Mouse (Mus musculus) megakaryocyte, embryonic 14.5 days (primary cell): ENCODE measurements around the gene Etv3. TPM values are rescaled to one million over a fixed set of nuclear protein-coding genes. Genes with fewer than 3 reads are reported as not detected.
"Not testable (repeated sequence)": the region's sequence is repeated elsewhere in the genome, so short reads cannot be mapped to it uniquely, and the experiment has no call there.

Experiments
- H3K27me3 ChIP-seq: replicated peaks from 2 replicates; pipeline ENCODE3; 2012; ENCODE audit warnings: inconsistent platforms
- H3K36me3 ChIP-seq: replicated peaks from 2 replicates; pipeline ENCODE3; 2012; ENCODE audit warnings: low read length, inconsistent platforms, mixed read lengths
- H3K4me1 ChIP-seq: 2 replicates; pipeline ENCODE4 v1.6.1; 2012; ENCODE audit warnings: inconsistent platforms
- H3K4me3 ChIP-seq: replicated peaks from 2 replicates; pipeline ENCODE3; 2012; ENCODE audit warnings: moderate library complexity, mild to moderate bottlenecking, inconsistent platforms
- H3K9me3 ChIP-seq: 2 replicates; pipeline ENCODE4 v1.6.1; 2012; ENCODE audit warnings: inconsistent platforms
- FLI1 ChIP-seq: IDR thresholded peaks from 2 replicates; pipeline ENCODE4 v1.6.1; 2012; ENCODE audit warnings: low read length, inconsistent platforms, mixed read lengths
- GATA1 ChIP-seq: IDR thresholded peaks from 3 replicates; pipeline ENCODE4 v1.6.1; 2012; ENCODE audit warnings: mixed read lengths, low read length, inconsistent platforms, borderline replicate concordance
- polyA plus RNA-seq: library from polyadenylated mRNA; stranded (reverse); fragments of >175 nt; gene quantifications from 2 replicates; pipeline ENCODE4 v1.2.3, GENCODE M21; 2012; ENCODE audit warnings: low replicate concordance; ENCODE audit not compliant: insufficient read depth

Etv3 gene
- polyA plus RNA-seq, result 4.5 and 6.6 TPM in 2 replicates

- H3K36me3 ChIP-seq, result peaks cover 31% of the 10 kb centered on the region
- no peaks in the 10 kb centered on the region for H3K9me3 ChIP-seq
- H3K27me3 ChIP-seq, result no peaks in the 10 kb centered on the region
- TF ChIP-seq GATA1 (no peak), FLI1 (no peak)
- H3K4me3 ChIP-seq, result peak within 1 kb of the TSS; percentile 99
- peaks cover 71% of the 10 kb centered on the region for H3K4me1 ChIP-seq
Observed at GRCm38 (mm10) chr3:87525043-87525836, at the start of gene Etv3. Gene Etv3, plus strand, starts transcription at chr3:87525407.

- not testable (repeated sequence) for H3K4me3 ChIP-seq, H3K4me1 ChIP-seq, H3K9me3 ChIP-seq, H3K36me3 ChIP-seq, H3K27me3 ChIP-seq
Observed at GRCm38 (mm10) chr3:87477948-87478347, 47.3 kb upstream of the Etv3 start.

- H3K27me3 ChIP-seq, H3K4me3 ChIP-seq, H3K4me1 ChIP-seq, H3K9me3 ChIP-seq, H3K36me3 ChIP-seq: not testable (repeated sequence)
Observed at GRCm38 (mm10) chr3:87478596-87478995, 46.6 kb upstream of the Etv3 start.

- not testable (repeated sequence) for H3K4me3 ChIP-seq, H3K4me1 ChIP-seq, H3K27me3 ChIP-seq, H3K9me3 ChIP-seq, H3K36me3 ChIP-seq
Observed at GRCm38 (mm10) chr3:87479230-87479629, 46.0 kb upstream of the Etv3 start.

- no peak for TF ChIP-seq FLI1
- TF ChIP-seq GATA1, result no peak
- Histone ChIP-seq H3K27me3 (no peaks in the 10 kb centered on the region), H3K4me1 (no peaks in the 10 kb centered on the region), H3K36me3 (no peaks in the 10 kb centered on the region), H3K4me3 (no peak overlapping the region), H3K9me3 (no peaks in the 10 kb centered on the region)
Observed at GRCm38 (mm10) chr3:87487392-87487791, 37.8 kb upstream of the Etv3 start.

- H3K9me3 ChIP-seq, result no peaks in the 10 kb centered on the region
- no peaks in the 10 kb centered on the region for H3K36me3 ChIP-seq
- H3K4me3 ChIP-seq, result no peak overlapping the region
- TF ChIP-seq FLI1 (no peak), GATA1 (no peak)
- no peaks in the 10 kb centered on the region for H3K4me1 ChIP-seq
- H3K27me3 ChIP-seq, result no peaks in the 10 kb centered on the region
Observed at GRCm38 (mm10) chr3:87487911-87488310, 37.3 kb upstream of the Etv3 start.

GRCm38 (mm10) chr3:87498266-87498665 lies 26.9 kb upstream of the Etv3 start:
- H3K9me3 ChIP-seq, result no peaks in the 10 kb centered on the region
- peaks cover 19% of the 10 kb centered on the region for H3K4me1 ChIP-seq
- no peak overlapping the region for H3K4me3 ChIP-seq
- no peaks in the 10 kb centered on the region for H3K36me3 ChIP-seq
- no peak for TF ChIP-seq FLI1
- no peak for TF ChIP-seq GATA1
- H3K27me3 ChIP-seq, result peaks cover 23% of the 10 kb centered on the region

- Histone ChIP-seq H3K4me1 (peaks cover 19% of the 10 kb centered on the region), H3K9me3 (no peaks in the 10 kb centered on the region), H3K4me3 (no peak overlapping the region), H3K27me3 (peaks cover 27% of the 10 kb centered on the region), H3K36me3 (no peaks in the 10 kb centered on the region)
- no peak for TF ChIP-seq GATA1
Observed at GRCm38 (mm10) chr3:87499072-87499471, 26.1 kb upstream of the Etv3 start.

- peaks cover 34% of the 10 kb centered on the region for H3K27me3 ChIP-seq
- no peak for TF ChIP-seq FLI1
- TF ChIP-seq GATA1, result no peak
- no peaks in the 10 kb centered on the region for H3K36me3 ChIP-seq
- no peaks in the 10 kb centered on the region for H3K9me3 ChIP-seq
- peaks cover 22% of the 10 kb centered on the region for H3K4me1 ChIP-seq
- H3K4me3 ChIP-seq, result peak overlapping the region; percentile 77
Observed at GRCm38 (mm10) chr3:87500088-87501055, 24.8 kb upstream of the Etv3 start.

- Histone ChIP-seq H3K4me3 (no peak overlapping the region), H3K4me1 (peaks cover 22% of the 10 kb centered on the region), H3K9me3 (no peaks in the 10 kb centered on the region), H3K27me3 (peaks cover 41% of the 10 kb centered on the region), H3K36me3 (no peaks in the 10 kb centered on the region)
- TF ChIP-seq FLI1 (no peak), GATA1 (no peak)
Observed at GRCm38 (mm10) chr3:87501151-87501550, 24.1 kb upstream of the Etv3 start.

GRCm38 (mm10) chr3:87502771-87503170 lies 22.4 kb upstream of the Etv3 start:
- Histone ChIP-seq H3K4me3 (no peak overlapping the region), H3K36me3 (no peaks in the 10 kb centered on the region), H3K4me1 (peaks cover 22% of the 10 kb centered on the region), H3K27me3 (peaks cover 48% of the 10 kb centered on the region), H3K9me3 (no peaks in the 10 kb centered on the region)
- TF ChIP-seq FLI1 (no peak), GATA1 (no peak)
